Mouse (Mus musculus) kidney, embryonic 14.5 days (tissue): ENCODE results near the gene Blnk. TPM values are rescaled to one million over a fixed set of nuclear protein-coding genes. Genes with fewer than 3 reads are reported as not detected.

ENCODE experiments used
- ATAC-seq: fragments of 200-750 bp; cut with Nextera tagmentation; 2 replicates; pipeline ENCODE4 v1.8.0; 2017; ENCODE audit warnings: moderate number of reproducible peaks, mild to moderate bottlenecking, moderate TSS enrichment, moderate library complexity; ENCODE audit not compliant: low FRiP score, low TSS enrichment
- H3K27ac ChIP-seq: fragments of 300-500 bp; sonication (generic); 2 replicates; pipeline ENCODE4 v1.5.1; 2014; ENCODE audit warnings: low read depth, mild to moderate bottlenecking, low read length, moderate library complexity, mixed read lengths
- H3K27me3 ChIP-seq: fragments of 300-500 bp; sonication (generic); 2 replicates; pipeline ENCODE4 v1.6.1; 2014; ENCODE audit warnings: mild to moderate bottlenecking, low read length; ENCODE audit not compliant: control insufficient read depth, insufficient read depth
- H3K36me3 ChIP-seq: fragments of 300-500 bp; sonication (generic); 2 replicates; pipeline ENCODE4 v1.6.1; 2014; ENCODE audit warnings: low read length, mixed read lengths; ENCODE audit not compliant: control insufficient read depth, insufficient read depth
- H3K4me1 ChIP-seq: fragments of 300-500 bp; sonication (generic); 2 replicates; pipeline ENCODE4 v1.6.1; 2014; ENCODE audit warnings: low read length, mixed read lengths; ENCODE audit not compliant: control insufficient read depth, insufficient read depth
- H3K4me2 ChIP-seq: fragments of 300-500 bp; sonication (generic); replicated peaks from 2 replicates; pipeline ENCODE4 v1.6.1; 2014; ENCODE audit warnings: low read depth, mild to moderate bottlenecking, low read length
- H3K4me3 ChIP-seq: fragments of 300-500 bp; sonication (generic); 2 replicates; pipeline ENCODE4 v1.5.1; 2014; ENCODE audit warnings: mild to moderate bottlenecking, low read length
- H3K9ac ChIP-seq: fragments of 300-500 bp; sonication (generic); 2 replicates; pipeline ENCODE4 v1.6.1; 2014; ENCODE audit warnings: low read depth, mild to moderate bottlenecking, low read length, moderate library complexity
- H3K9me3 ChIP-seq: fragments of 300-500 bp; sonication (generic); 2 replicates; pipeline ENCODE4 v1.6.1; 2016; ENCODE audit warnings: low read length; ENCODE audit not compliant: control insufficient read depth
- WGBS: fragments of 180-500 bp; shearing (Covaris S2); extraction: QIAGEN DNeasy Blood & Tissue Kit; methylation state at CpG from one replicate; pipeline ENCODE4 v1.1.7; 2014; 5-methylcytosine and 5-hydroxymethylcytosine counted together
- polyA plus RNA-seq: library from polyadenylated mRNA; unstranded; fragments of >200 nt; fragmentation: Nextera tagmentation; extraction: Ambion mirVana; gene quantifications from 2 replicates; pipeline ENCODE4 v1.2.1, GENCODE M21; 2014

Blnk gene
- polyA plus RNA-seq: 10.5 and 11.9 TPM in 2 replicates

DNA sequence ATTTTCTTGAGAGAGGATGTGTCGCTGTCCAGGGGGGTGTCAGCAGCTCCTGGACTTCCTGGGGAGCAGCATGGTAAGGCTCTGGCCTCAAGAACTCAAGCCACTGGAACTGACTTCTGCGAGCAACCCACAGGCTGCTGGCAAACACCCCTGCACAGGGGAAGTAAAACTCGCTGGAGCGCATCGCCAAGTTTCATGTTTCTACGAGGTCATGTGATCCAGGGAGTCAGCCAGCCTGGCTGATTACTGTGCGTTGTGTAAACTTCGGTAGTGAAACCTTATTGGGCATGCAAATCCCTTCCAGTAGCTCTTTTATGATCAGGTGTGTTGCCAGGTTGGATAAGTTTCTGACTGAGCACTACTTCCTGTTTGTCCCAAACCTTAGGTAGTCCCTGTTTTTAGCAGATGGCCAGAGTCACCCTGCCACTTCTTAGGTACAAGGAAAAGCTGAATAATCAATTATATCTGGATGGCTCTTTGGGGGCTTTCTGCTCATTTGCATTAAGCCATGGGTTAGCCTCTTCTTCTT, at the start of gene Blnk:
TSS of gene Blnk (minus strand) at position 479 of the 529 bp plus-strand sequence.
- Histone ChIP-seq H3K4me3 (no peak within 1 kb of the TSS; the same call in 1 of the 2 replicates), H3K4me2 (peak within 1 kb of the TSS; percentile 29), H3K27me3 (no peaks in the 10 kb centered on the region), H3K36me3 (no peaks in the 10 kb centered on the region), H3K9me3 (no peaks in the 10 kb centered on the region), H3K9ac (no peak within 1 kb of the TSS), H3K4me1 (peaks cover 11% of the 10 kb centered on the region), H3K27ac (peak within 1 kb of the TSS; percentile 73; the same call in 1 of the 2 replicates)
- ATAC-seq: peak; percentile 91
- 7% methylated on average over 8 of the region's 8 CpGs for WGBS

- Histone ChIP-seq H3K9me3 (no peaks in the 10 kb centered on the region), H3K36me3 (no peaks in the 10 kb centered on the region), H3K4me2 (no peak overlapping the region), H3K27ac (no peak overlapping the region), H3K4me1 (no peaks in the 10 kb centered on the region), H3K27me3 (no peaks in the 10 kb centered on the region), H3K4me3 (no peak overlapping the region), H3K9ac (no peak overlapping the region)
- no peak for ATAC-seq
- 69% methylated on average over 7 of the region's 7 CpGs for WGBS
Observed at GRCm38 (mm10) chr19:41039110-41039509, 44.8 kb upstream of the Blnk start.

DNA sequence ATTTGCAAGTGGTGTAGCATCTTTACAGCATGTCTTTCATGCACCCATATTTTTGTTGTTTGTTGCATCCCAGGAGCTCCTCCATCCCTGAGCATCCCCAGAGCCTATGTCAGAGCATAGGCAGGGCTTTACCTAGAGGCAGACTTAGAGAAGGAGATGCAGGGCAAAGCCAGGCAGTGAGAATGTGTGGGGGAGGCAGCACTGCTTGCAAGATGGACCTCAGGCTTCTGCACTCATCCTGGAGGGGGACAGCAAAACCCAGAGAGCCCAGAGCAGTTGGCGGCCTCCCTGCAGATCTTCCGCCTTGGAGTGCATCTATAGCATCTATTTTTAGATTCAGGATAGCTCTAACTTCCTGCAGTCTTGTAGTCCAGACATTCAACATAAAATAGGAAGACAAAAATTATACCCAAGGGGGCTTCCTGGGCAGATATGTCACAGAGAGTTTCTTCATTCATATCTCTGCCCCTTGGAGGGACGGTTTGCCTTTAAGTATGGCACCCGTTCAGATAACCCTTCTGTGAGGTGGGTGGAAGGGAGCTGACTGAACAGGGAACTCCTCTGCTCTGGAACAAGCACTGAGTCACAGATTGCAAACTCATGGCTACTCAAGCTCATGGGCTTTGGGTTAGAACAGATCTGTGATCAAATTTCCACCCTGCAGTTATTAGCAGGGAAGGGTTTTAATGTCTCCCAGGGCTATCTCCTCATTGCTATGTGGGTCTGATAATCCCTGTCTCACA, 41.6 kb upstream of the Blnk start:
- no peaks in the 10 kb centered on the region for H3K27me3 ChIP-seq
- H3K4me1 ChIP-seq: no peaks in the 10 kb centered on the region
- ATAC-seq: no peak
- H3K9me3 ChIP-seq: no peaks in the 10 kb centered on the region
- H3K9ac ChIP-seq: no peak overlapping the region
- no peak overlapping the region for H3K4me2 ChIP-seq
- H3K4me3 ChIP-seq: no peak overlapping the region
- no peak overlapping the region for H3K27ac ChIP-seq
- WGBS: 76% methylated on average over 4 of the region's 4 CpGs
- no peaks in the 10 kb centered on the region for H3K36me3 ChIP-seq

DNA sequence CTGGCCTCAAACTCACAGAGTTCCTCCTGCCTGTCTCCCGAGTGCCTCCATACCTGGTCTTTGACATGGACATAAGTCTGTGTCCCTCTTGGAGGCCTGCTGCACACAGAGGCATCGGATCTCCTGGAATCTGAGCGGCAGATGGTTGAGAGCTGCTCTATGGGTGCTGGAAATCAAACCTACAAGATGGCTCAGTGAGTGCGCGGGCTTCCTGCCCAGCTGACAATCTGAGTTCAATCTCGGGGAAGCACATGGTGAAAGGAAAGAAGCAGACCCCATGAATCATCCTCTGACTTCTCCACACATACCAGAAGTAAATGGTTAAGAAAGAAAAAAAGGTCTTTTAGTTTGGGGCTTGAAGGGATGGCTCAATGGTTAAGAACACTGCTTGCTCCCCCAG, 37.5 kb upstream of the Blnk start:
- ATAC-seq: no peak
- Histone ChIP-seq H3K36me3 (no peaks in the 10 kb centered on the region), H3K27ac (no peak overlapping the region), H3K27me3 (no peaks in the 10 kb centered on the region), H3K9me3 (no peaks in the 10 kb centered on the region), H3K4me2 (no peak overlapping the region), H3K4me1 (no peaks in the 10 kb centered on the region), H3K9ac (no peak overlapping the region), H3K4me3 (no peak overlapping the region)
- 75% methylated on average over 6 of the region's 6 CpGs for WGBS

- Histone ChIP-seq H3K27ac (no peak overlapping the region), H3K9me3 (no peaks in the 10 kb centered on the region), H3K4me2 (no peak overlapping the region), H3K27me3 (no peaks in the 10 kb centered on the region), H3K36me3 (no peaks in the 10 kb centered on the region), H3K4me1 (no peaks in the 10 kb centered on the region), H3K9ac (no peak overlapping the region), H3K4me3 (no peak overlapping the region)
- no peak for ATAC-seq
- whole genome bisulfite sequencing: 74% methylated on average over 11 of the region's 11 CpGs
Observed at GRCm38 (mm10) chr19:41031009-41031408, 36.7 kb upstream of the Blnk start.

- Histone ChIP-seq H3K27ac (no peak overlapping the region), H3K27me3 (no peaks in the 10 kb centered on the region), H3K36me3 (no peaks in the 10 kb centered on the region), H3K4me1 (no peaks in the 10 kb centered on the region), H3K4me2 (no peak overlapping the region), H3K4me3 (no peak overlapping the region), H3K9me3 (no peaks in the 10 kb centered on the region), H3K9ac (no peak overlapping the region)
- ATAC-seq: no peak
- WGBS: 70% methylated on average over 6 of the region's 6 CpGs
Observed at GRCm38 (mm10) chr19:41030161-41030560, 35.8 kb upstream of the Blnk start.

GRCm38 (mm10) chr19:41029219-41029618, 34.9 kb upstream of the Blnk start, which contains the start of gene Dntt:
Gene Dntt, plus strand, starts transcription at chr19:41029275.
- Histone ChIP-seq H3K4me3 (no peak within 1 kb of the TSS), H3K4me1 (no peaks in the 10 kb centered on the region), H3K9ac (no peak within 1 kb of the TSS), H3K9me3 (no peaks in the 10 kb centered on the region), H3K4me2 (no peak within 1 kb of the TSS), H3K27me3 (no peaks in the 10 kb centered on the region), H3K27ac (no peak within 1 kb of the TSS), H3K36me3 (no peaks in the 10 kb centered on the region)
- no peak for ATAC-seq
- 89% methylated on average over 6 of the region's 6 CpGs for WGBS

- Histone ChIP-seq H3K27me3 (no peaks in the 10 kb centered on the region), H3K9me3 (no peaks in the 10 kb centered on the region), H3K4me2 (no peak overlapping the region), H3K9ac (no peak overlapping the region), H3K36me3 (no peaks in the 10 kb centered on the region), H3K4me1 (no peaks in the 10 kb centered on the region), H3K27ac (no peak overlapping the region), H3K4me3 (no peak overlapping the region)
- 91% methylated on average over 9 of the region's 9 CpGs for WGBS
- ATAC-seq: no peak
Observed at GRCm38 (mm10) chr19:41027601-41028000, 33.3 kb upstream of the Blnk start.

- WGBS: 89% methylated on average over 5 of the region's 5 CpGs
- no peak for ATAC-seq
Observed at GRCm38 (mm10) chr19:41027024-41027423, 32.7 kb upstream of the Blnk start.

More at GRCm38 (mm10) chr19:41027024-41027423, 32.7 kb upstream of the Blnk start:
- no peak overlapping the region for H3K4me2 ChIP-seq
- H3K36me3 ChIP-seq: no peaks in the 10 kb centered on the region
- no peak overlapping the region for H3K27ac ChIP-seq
- H3K27me3 ChIP-seq: no peaks in the 10 kb centered on the region
- H3K9ac ChIP-seq: no peak overlapping the region
- no peaks in the 10 kb centered on the region for H3K4me1 ChIP-seq
- no peak overlapping the region for H3K4me3 ChIP-seq
- no peaks in the 10 kb centered on the region for H3K9me3 ChIP-seq
